Mouse (Mus musculus): Measurements from ENCODE around the gene Daglb. TPM values are rescaled to one million over a fixed set of nuclear protein-coding genes. Genes with fewer than 3 reads are reported as not detected.

The Daglb gene
- polyA plus RNA-seq (2012; rRNA removed), result 9.7 and 11.2 TPM in 2 replicates

GRCm38 (mm10) chr5:143464100-143464756, at the start of gene Daglb:
Gene Daglb, plus strand, starts transcription at chr5:143464584.

GRCm38 (mm10) chr5:143527486-143528307, 63.3 kb downstream of the Daglb start, which contains the start of gene Rac1:
Gene Rac1, minus strand, starts transcription at chr5:143528036.

Other genes starting within 250 kb of the Daglb start
- not detected in 2 replicates for gene Spdye4a, start 237.7 kb upstream of the Daglb start, polyA plus RNA-seq (2012; rRNA removed)
- 29.6 and 33.9 TPM in 2 replicates for gene Zfp12, start 229.4 kb upstream of the Daglb start, polyA plus RNA-seq (2012; rRNA removed)
- gene Zfp316, start 194.6 kb upstream of the Daglb start, polyA plus RNA-seq (2012; rRNA removed), result 12.2 and 21.6 TPM in 2 replicates
- gene Zfp853, start 171.0 kb upstream of the Daglb start, polyA plus RNA-seq (2012; rRNA removed), result 0.61 and 1.2 TPM in 2 replicates
- 31.9 and 33.7 TPM in 2 replicates for gene E130309D02Rik, start 149.2 kb upstream of the Daglb start, polyA plus RNA-seq (2012; rRNA removed)
- gene Zdhhc4, start 135.3 kb upstream of the Daglb start, polyA plus RNA-seq (2012; rRNA removed), result 43.6 and 58.9 TPM in 2 replicates
- 0.82 and 0.89 TPM in 2 replicates for gene Grid2ip, start 107.2 kb upstream of the Daglb start, polyA plus RNA-seq (2012; rRNA removed)
- 61.5 and 90.0 TPM in 2 replicates for gene Kdelr2, start 60.7 kb upstream of the Daglb start, polyA plus RNA-seq (2012; rRNA removed)
- gene Rac1, start 63.5 kb downstream of the Daglb start, polyA plus RNA-seq (2012; rRNA removed), result 322 and 463 TPM in 2 replicates
- gene Cyth3, start 157.9 kb downstream of the Daglb start, polyA plus RNA-seq (2012; rRNA removed), result 24.4 and 28.9 TPM in 2 replicates

Data from central nervous system, embryonic 11.5 days (tissue).